Mouse (Mus musculus): ENCODE data around the gene Tufm. TPM values are rescaled to one million over a fixed set of nuclear protein-coding genes. Genes with fewer than 3 reads are reported as not detected.

The Tufm gene
- polyA plus RNA-seq, 1 experiment: 100 TPM

DNA sequence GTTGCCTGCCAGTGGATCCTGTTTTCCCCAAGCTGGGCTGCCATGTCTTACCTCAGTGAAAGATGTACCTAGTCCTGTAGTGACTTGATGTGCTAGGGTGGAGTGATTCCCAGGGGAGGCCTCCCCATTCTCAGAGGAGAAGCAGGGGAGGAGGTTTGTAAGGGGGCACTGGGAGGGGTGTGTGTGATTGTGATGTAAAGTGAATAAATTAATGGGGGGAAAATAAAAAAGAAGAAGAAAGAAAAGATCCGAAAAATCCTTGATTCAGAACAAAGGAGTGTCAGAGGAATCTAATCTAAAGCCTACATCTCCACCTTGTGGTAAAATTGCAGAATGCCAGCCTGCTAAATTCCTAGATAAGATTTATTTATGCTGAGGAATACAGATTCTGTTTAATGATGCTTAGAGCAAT, 41.0 kb downstream of the Tufm start:
- no peaks in the 10 kb centered on the region for H3K27me3 ChIP-seq (ENCODE audit: control insufficient read depth, insufficient read depth, low read length, poor library complexity, severe bottlenecking)
- no peak overlapping the region for H3K4me3 ChIP-seq (ENCODE audit: low read depth, low read length)
- H3K9me3 ChIP-seq (replicated peaks; ENCODE audit: control insufficient read depth, insufficient read depth, low read length, poor library complexity, severe bottlenecking): no peaks in the 10 kb centered on the region
- no peak overlapping the region for H3K27ac ChIP-seq (ENCODE audit: insufficient read depth, low read length)
- H3K9ac ChIP-seq (ENCODE audit: low read depth, poor library complexity, severe bottlenecking): no peak overlapping the region
- H3K36me3 ChIP-seq (ENCODE audit: control insufficient read depth, insufficient read depth, low read length, poor library complexity, severe bottlenecking): no peaks in the 10 kb centered on the region
- TF ChIP-seq CTCF (IDR thresholded peaks at IDR 0.05; ENCODE audit: low read depth, low read length) (peak; percentile 16), POLR2A (IDR thresholded peaks at IDR 0.05; ENCODE audit: insufficient read depth, low read length) (no peak), EP300 (IDR thresholded peaks at IDR 0.05; ENCODE audit: insufficient read depth, low read depth, low read length) (no peak)
- no peaks in the 10 kb centered on the region for H3K4me1 ChIP-seq (ENCODE audit: control insufficient read depth, insufficient read depth, low read length)

DNA sequence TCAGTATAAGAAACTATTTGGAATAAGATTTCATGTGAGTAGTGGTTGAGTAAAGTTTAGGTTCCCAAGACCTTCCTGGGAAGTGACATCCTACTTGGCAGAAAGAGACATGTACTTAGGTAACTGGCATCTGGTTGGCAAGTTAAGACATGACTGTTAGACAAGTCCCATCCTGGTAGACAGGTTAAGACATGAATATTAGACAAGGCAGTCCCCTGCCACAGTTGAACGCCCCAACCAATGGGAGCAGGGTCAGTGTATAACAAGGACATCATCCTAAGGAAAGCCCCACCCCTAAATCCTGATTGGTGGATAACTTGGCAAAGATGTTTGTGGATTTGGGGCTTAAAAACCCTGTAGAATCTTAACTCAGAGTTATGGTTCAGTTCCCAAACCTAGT, 46.3 kb downstream of the Tufm start:
- no peaks in the 10 kb centered on the region for H3K4me1 ChIP-seq (ENCODE audit: control insufficient read depth, insufficient read depth, low read length)
- no peak overlapping the region for H3K4me3 ChIP-seq (ENCODE audit: low read depth, low read length)
- peaks cover 2% of the 10 kb centered on the region; the same call in 1 of the 2 replicates for H3K27me3 ChIP-seq (ENCODE audit: control insufficient read depth, insufficient read depth, low read length, poor library complexity, severe bottlenecking)
- no peaks in the 10 kb centered on the region for H3K36me3 ChIP-seq (ENCODE audit: control insufficient read depth, insufficient read depth, low read length, poor library complexity, severe bottlenecking)
- H3K9me3 ChIP-seq (replicated peaks; ENCODE audit: control insufficient read depth, insufficient read depth, low read length, poor library complexity, severe bottlenecking): no peaks in the 10 kb centered on the region
- H3K9ac ChIP-seq (ENCODE audit: low read depth, poor library complexity, severe bottlenecking): no peak overlapping the region
- 0 out of 2 replicates have a peak overlapping the region, but pooled peaks have one; percentile 2 for H3K27ac ChIP-seq (ENCODE audit: insufficient read depth, low read length)
- TF ChIP-seq POLR2A (IDR thresholded peaks at IDR 0.05; ENCODE audit: insufficient read depth, low read length): no peak
- TF ChIP-seq CTCF (IDR thresholded peaks at IDR 0.05; ENCODE audit: low read depth, low read length): no peak
- TF ChIP-seq EP300 (IDR thresholded peaks at IDR 0.05; ENCODE audit: insufficient read depth, low read depth, low read length): no peak

DNA sequence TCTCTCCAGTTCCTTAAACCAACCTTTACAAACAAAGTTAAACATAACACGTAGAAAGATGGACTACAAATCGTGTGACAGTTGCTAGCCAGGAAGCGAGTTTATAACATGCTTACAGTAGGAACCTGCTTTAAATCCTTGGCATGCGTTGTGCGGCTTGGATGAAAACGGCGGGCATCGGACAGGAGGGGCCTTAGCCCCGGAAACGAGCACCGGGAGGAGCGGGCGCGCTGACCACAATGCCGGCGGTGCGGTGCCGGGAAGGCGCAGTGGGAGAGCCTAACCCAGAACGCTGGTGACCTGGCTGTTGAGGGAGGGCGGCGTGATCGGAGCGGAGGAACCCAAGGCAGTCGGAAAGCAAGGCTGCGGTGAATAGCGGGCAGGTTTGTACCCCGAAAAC, 48.6 kb downstream of the Tufm start:
- Histone ChIP-seq H3K27me3 (ENCODE audit: control insufficient read depth, insufficient read depth, low read length, poor library complexity, severe bottlenecking) (peaks cover 2% of the 10 kb centered on the region; the same call in 1 of the 2 replicates), H3K4me3 (ENCODE audit: low read depth, low read length) (peak overlapping the region; percentile 62), H3K4me1 (ENCODE audit: control insufficient read depth, insufficient read depth, low read length) (no peaks in the 10 kb centered on the region), H3K36me3 (ENCODE audit: control insufficient read depth, insufficient read depth, low read length, poor library complexity, severe bottlenecking) (no peaks in the 10 kb centered on the region), H3K9ac (ENCODE audit: low read depth, poor library complexity, severe bottlenecking) (peak overlapping the region; percentile 11), H3K27ac (ENCODE audit: insufficient read depth, low read length) (no peak overlapping the region), H3K9me3 (replicated peaks; ENCODE audit: control insufficient read depth, insufficient read depth, low read length, poor library complexity, severe bottlenecking) (no peaks in the 10 kb centered on the region)
- no peak for TF ChIP-seq CTCF (IDR thresholded peaks at IDR 0.05; ENCODE audit: low read depth, low read length)
- no peak for TF ChIP-seq EP300 (IDR thresholded peaks at IDR 0.05; ENCODE audit: insufficient read depth, low read depth, low read length)
- no peak for TF ChIP-seq POLR2A (IDR thresholded peaks at IDR 0.05; ENCODE audit: insufficient read depth, low read length)

DNA sequence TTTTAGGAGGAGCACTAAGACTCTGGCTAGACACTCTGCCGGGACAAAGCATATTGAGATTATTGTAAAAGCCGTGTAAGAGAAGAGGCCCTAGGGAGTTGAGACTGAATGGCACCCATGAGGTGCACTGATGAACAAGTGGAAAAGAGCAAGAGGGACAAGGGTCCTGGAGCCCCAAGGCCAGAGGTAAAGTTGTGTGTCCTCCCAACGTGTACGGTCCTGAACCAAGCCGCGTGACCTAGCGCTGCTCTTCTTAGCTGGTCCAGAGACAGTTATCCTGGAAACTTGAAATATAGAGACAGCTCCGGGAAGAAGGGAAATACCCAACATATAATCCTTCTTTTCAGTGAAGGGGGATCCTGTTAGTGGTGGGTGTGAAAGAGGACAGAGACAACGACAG, 49.3 kb downstream of the Tufm start:
- Histone ChIP-seq H3K27ac (ENCODE audit: insufficient read depth, low read length) (no peak overlapping the region), H3K36me3 (ENCODE audit: control insufficient read depth, insufficient read depth, low read length, poor library complexity, severe bottlenecking) (no peaks in the 10 kb centered on the region), H3K4me1 (ENCODE audit: control insufficient read depth, insufficient read depth, low read length) (no peaks in the 10 kb centered on the region), H3K9me3 (replicated peaks; ENCODE audit: control insufficient read depth, insufficient read depth, low read length, poor library complexity, severe bottlenecking) (no peaks in the 10 kb centered on the region), H3K4me3 (ENCODE audit: low read depth, low read length) (no peak overlapping the region), H3K9ac (ENCODE audit: low read depth, poor library complexity, severe bottlenecking) (no peak overlapping the region), H3K27me3 (ENCODE audit: control insufficient read depth, insufficient read depth, low read length, poor library complexity, severe bottlenecking) (peaks cover 2% of the 10 kb centered on the region; the same call in 1 of the 2 replicates)
- no peak for TF ChIP-seq CTCF (IDR thresholded peaks at IDR 0.05; ENCODE audit: low read depth, low read length)
- no peak for TF ChIP-seq POLR2A (IDR thresholded peaks at IDR 0.05; ENCODE audit: insufficient read depth, low read length)
- no peak for TF ChIP-seq EP300 (IDR thresholded peaks at IDR 0.05; ENCODE audit: insufficient read depth, low read depth, low read length)

DNA sequence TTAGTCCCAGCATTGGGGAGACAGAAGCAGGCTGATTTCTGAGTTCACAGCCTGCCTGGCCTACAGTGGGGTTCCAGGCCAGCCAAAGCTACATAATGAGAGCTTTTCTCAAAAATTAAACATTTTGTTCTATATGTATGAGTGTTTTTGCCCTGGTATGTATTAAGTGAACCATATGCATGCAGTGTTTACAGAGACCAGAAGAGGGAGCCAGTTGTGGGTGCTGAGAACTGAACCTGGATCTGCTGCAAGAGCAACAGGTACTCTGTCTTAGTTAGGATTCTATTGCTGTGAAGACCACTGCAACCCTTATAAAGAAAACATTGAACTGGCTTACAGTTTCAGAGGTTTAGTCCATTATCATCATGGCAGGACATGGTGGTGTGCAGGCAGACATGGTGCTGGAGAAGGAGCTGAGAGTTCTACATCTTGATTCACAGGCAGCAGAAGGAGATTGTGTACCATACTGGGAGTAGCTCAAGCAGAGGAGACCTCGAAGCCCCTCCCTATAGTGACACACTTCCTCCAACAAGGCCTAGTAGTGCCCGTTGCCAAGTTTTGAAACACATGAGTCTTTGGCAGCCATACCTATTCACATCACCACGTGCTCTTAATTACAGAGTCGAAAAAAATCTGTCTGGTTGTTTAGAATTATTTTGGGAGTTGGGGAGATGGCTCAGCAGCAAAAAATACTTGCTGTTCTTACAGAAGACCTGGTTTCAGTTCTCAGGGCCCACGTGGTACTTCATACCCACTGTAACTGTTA, 50.8 kb downstream of the Tufm start:
- Histone ChIP-seq H3K4me1 (ENCODE audit: control insufficient read depth, insufficient read depth, low read length) (no peaks in the 10 kb centered on the region), H3K27ac (ENCODE audit: insufficient read depth, low read length) (no peak overlapping the region), H3K27me3 (ENCODE audit: control insufficient read depth, insufficient read depth, low read length, poor library complexity, severe bottlenecking) (peaks cover 2% of the 10 kb centered on the region; the same call in 1 of the 2 replicates), H3K9me3 (replicated peaks; ENCODE audit: control insufficient read depth, insufficient read depth, low read length, poor library complexity, severe bottlenecking) (no peaks in the 10 kb centered on the region), H3K4me3 (ENCODE audit: low read depth, low read length) (no peak overlapping the region), H3K9ac (ENCODE audit: low read depth, poor library complexity, severe bottlenecking) (no peak overlapping the region), H3K36me3 (ENCODE audit: control insufficient read depth, insufficient read depth, low read length, poor library complexity, severe bottlenecking) (no peaks in the 10 kb centered on the region)
- no peak for TF ChIP-seq POLR2A (IDR thresholded peaks at IDR 0.05; ENCODE audit: insufficient read depth, low read length)
- TF ChIP-seq EP300 (IDR thresholded peaks at IDR 0.05; ENCODE audit: insufficient read depth, low read depth, low read length): no peak
- TF ChIP-seq CTCF (IDR thresholded peaks at IDR 0.05; ENCODE audit: low read depth, low read length): no peak

Other genes starting within 250 kb of the Tufm start
- 24.7 TPM in 2 replicates for gene Sbk1, start 214.7 kb upstream of the Tufm start, polyA plus RNA-seq (2011; ENCODE audit: insufficient read depth, insufficient read length, low read depth, missing spikeins)
- gene Lat, start 117.8 kb upstream of the Tufm start, polyA plus RNA-seq (2011; ENCODE audit: insufficient read depth, insufficient read length, low read depth, missing spikeins): 3.0 and 4.2 TPM in 2 replicates
- 52.3 and 62.0 TPM in 2 replicates for gene Spns1, start 109.9 kb upstream of the Tufm start, polyA plus RNA-seq (2011; ENCODE audit: insufficient read depth, insufficient read length, low read depth, missing spikeins)
- 76.8 and 78.6 TPM in 2 replicates for gene Nfatc2ip, start 90.6 kb upstream of the Tufm start, polyA plus RNA-seq (2011; ENCODE audit: insufficient read depth, insufficient read length, low read depth, missing spikeins)
- gene Cd19, start 72.5 kb upstream of the Tufm start, polyA plus RNA-seq (2011; ENCODE audit: insufficient read depth, insufficient read length, low read depth, missing spikeins): not detected in 2 replicates
- 18.5 and 19.7 TPM in 2 replicates for gene Rabep2, start 58.6 kb upstream of the Tufm start, polyA plus RNA-seq (2011; ENCODE audit: insufficient read depth, insufficient read length, low read depth, missing spikeins)
- gene Atp2a1, start 24.3 kb upstream of the Tufm start, polyA plus RNA-seq (2011; ENCODE audit: insufficient read depth, insufficient read length, low read depth, missing spikeins): 0.40 and 0.53 TPM in 2 replicates
- gene Sh2b1, start 11.9 kb upstream of the Tufm start, polyA plus RNA-seq (2011; ENCODE audit: insufficient read depth, insufficient read length, low read depth, missing spikeins): 41.8 and 43.8 TPM in 2 replicates
- 160 and 172 TPM in 2 replicates for gene Atxn2l, start 16.1 kb downstream of the Tufm start, polyA plus RNA-seq (2011; ENCODE audit: insufficient read depth, insufficient read length, low read depth, missing spikeins)
- 348 and 363 TPM in 2 replicates for gene Eif3c, start 79.0 kb downstream of the Tufm start, polyA plus RNA-seq (2011; ENCODE audit: insufficient read depth, insufficient read length, low read depth, missing spikeins)
- 2.0 and 2.4 TPM in 2 replicates for gene Apobr, start 97.6 kb downstream of the Tufm start, polyA plus RNA-seq (2011; ENCODE audit: insufficient read depth, insufficient read length, low read depth, missing spikeins)
- 44.9 and 52.5 TPM in 2 replicates for gene Cln3, start 98.5 kb downstream of the Tufm start, polyA plus RNA-seq (2011; ENCODE audit: insufficient read depth, insufficient read length, low read depth, missing spikeins)
- not detected in 2 replicates for gene Il27, start 107.6 kb downstream of the Tufm start, polyA plus RNA-seq (2011; ENCODE audit: insufficient read depth, insufficient read length, low read depth, missing spikeins)
- 13.6 and 14.1 TPM in 2 replicates for gene Nupr1, start 143.5 kb downstream of the Tufm start, polyA plus RNA-seq (2011; ENCODE audit: insufficient read depth, insufficient read length, low read depth, missing spikeins)
- gene Sgf29, start 161.9 kb downstream of the Tufm start, polyA plus RNA-seq (2011; ENCODE audit: insufficient read depth, insufficient read length, low read depth, missing spikeins): 42.7 and 54.0 TPM in 2 replicates
- not detected in 2 replicates for gene Sult1a1, start 189.1 kb downstream of the Tufm start, polyA plus RNA-seq (2011; ENCODE audit: insufficient read depth, insufficient read length, low read depth, missing spikeins)
- 76.0 and 103 TPM in 2 replicates for gene Bola2, start 208.0 kb downstream of the Tufm start, polyA plus RNA-seq (2011; ENCODE audit: insufficient read depth, insufficient read length, low read depth, missing spikeins)
- 16.6 and 17.4 TPM in 2 replicates for gene Slx1b, start 208.4 kb downstream of the Tufm start, polyA plus RNA-seq (2011; ENCODE audit: insufficient read depth, insufficient read length, low read depth, missing spikeins)
- gene Coro1a, start 220.4 kb downstream of the Tufm start, polyA plus RNA-seq (2011; ENCODE audit: insufficient read depth, insufficient read length, low read depth, missing spikeins): 4.9 and 5.9 TPM in 2 replicates